In genomic region chr19:3158149-3158548, GRCm38 (mm10) we compare ENCODE assay signal across 3 mouse cellular contexts.
A peak's percentile ranks its signal among the peaks of the same experiment; 100 is the strongest.
DNase-seq lines count a peak whose midpoint lies in the region; TF ChIP-seq lines count a peak whose summit lies in the region.
"Not testable (repeated sequence)": the region's sequence is repeated elsewhere in the genome, so short reads cannot be mapped to it uniquely, and the experiment has no call there.

No protein-coding gene starts in this region.

- in situ Hi-C loops in CH12.LX (cut with MboI; ENCODE audit: low pct_ligation_motif_present, low pct_unique_long_range_greater_than_20kb, low sequenced_read_pairs): not testable (repeated sequence)

- TF ChIP-seq RAD21 in CH12.LX (IDR thresholded peaks at IDR 0.05; ENCODE audit: low read depth, low read length): not testable (repeated sequence)

- H3K4me1 ChIP-seq in CH12.LX (ENCODE audit: control insufficient read depth in 1 of 2, insufficient read depth in 2 of 2): peaks cover 0 to 17% of the 10 kb centered on the region in 2 experiments; a peak in 2 of 4 replicates

- not testable (repeated sequence) for H3K4me3 ChIP-seq in CH12.LX (replicated peaks in 1 of 3; ENCODE audit: low read depth in 2 of 3, low read length in 2 of 3, poor library complexity in 1 of 3)

- H3K4me2 ChIP-seq in CH12.LX (ENCODE audit: insufficient read depth, low read depth, poor library complexity, severe bottlenecking): 0 out of 2 replicates have a peak overlapping the region, but pooled peaks have one; percentile 36

- H3K27me3 ChIP-seq in CH12.LX (replicated peaks): not testable (repeated sequence)

- peak overlapping the region; percentile 72 for H3K27ac ChIP-seq in CH12.LX (ENCODE audit: insufficient read depth, low read depth)

- peak; percentile 57 for DNase-seq in A20 (ENCODE audit: low read depth, low spot score)
- peak; percentile 42 for DNase-seq in CH12.LX (ENCODE audit: extremely low read depth)
- DNase-seq in heart, adult 11 months: peak; percentile 13

- TF ChIP-seq CTCF in CH12.LX (conservative IDR thresholded peaks at IDR 0.05 in 1 of 2, IDR thresholded peaks at IDR 0.05 in 1 of 2; ENCODE audit: low read depth in 2 of 2, low read length in 2 of 2): not testable (repeated sequence)

- TF ChIP-seq POLR2A in CH12.LX (IDR thresholded peaks at IDR 0.05; ENCODE audit: low read depth, low read length): not testable (repeated sequence)

- dilution Hi-C loops in CH12.LX (cut with MboI; ENCODE audit: extremely low pct_ligation_motif_present, extremely low pct_unique_long_range_greater_than_20kb, low sequenced_read_pairs): not testable (repeated sequence)

- H3K36me3 ChIP-seq in CH12.LX (replicated peaks in 1 of 2; ENCODE audit: control insufficient read depth in 1 of 2, insufficient read depth in 1 of 2, low read length in 1 of 2): not testable (repeated sequence)

- H3K79me2 ChIP-seq in CH12.LX (replicated peaks; ENCODE audit: control insufficient read depth, extremely low read depth, insufficient read depth, poor library complexity, severe bottlenecking): not testable (repeated sequence)

- peak; percentile 72 for TF ChIP-seq EP300 in CH12.LX (IDR thresholded peaks at IDR 0.05; ENCODE audit: low read length)

- H3K9me3 ChIP-seq in CH12.LX (replicated peaks; ENCODE audit: low read length): not testable (repeated sequence)

- H3K9ac ChIP-seq in CH12.LX (ENCODE audit: insufficient read depth, low read depth): not testable (repeated sequence)

TF ChIP-seq in CH12.LX, 34 proteins besides CTCF, POLR2A, EP300 and RAD21:
- peak; percentile 58; the same call in 1 of the 2 replicates for TF ChIP-seq MEF2A (IDR thresholded peaks at IDR 0.05; ENCODE audit: borderline replicate concordance, low read depth, low read length)
- peak; percentile 73; the same call in 1 of the 2 replicates for TF ChIP-seq IRF4 (IDR thresholded peaks at IDR 0.05; ENCODE audit: low read depth, low read length)
- TF ChIP-seq JUND (conservative IDR thresholded peaks at IDR 0.05; ENCODE audit: low read depth, low read length): peak; percentile 61; the same call in 1 of the 2 replicates
- TF ChIP-seq ZNF384 (IDR thresholded peaks at IDR 0.05; ENCODE audit: low read depth, low read length): peak; percentile 85
